Mouse (Mus musculus) ES-Bruce4 (cell line): ENCODE results near the gene Dennd2a.

Experiments
- CTCF ChIP-seq: IDR thresholded peaks from one replicate; pipeline ENCODE4 v1.8.1; 2011; ENCODE audit warnings: low read depth, low read length
- POLR2A ChIP-seq: IDR thresholded peaks from one replicate; pipeline ENCODE4 v1.8.1; 2011; ENCODE audit warnings: low read length; ENCODE audit not compliant: insufficient read depth

DNA sequence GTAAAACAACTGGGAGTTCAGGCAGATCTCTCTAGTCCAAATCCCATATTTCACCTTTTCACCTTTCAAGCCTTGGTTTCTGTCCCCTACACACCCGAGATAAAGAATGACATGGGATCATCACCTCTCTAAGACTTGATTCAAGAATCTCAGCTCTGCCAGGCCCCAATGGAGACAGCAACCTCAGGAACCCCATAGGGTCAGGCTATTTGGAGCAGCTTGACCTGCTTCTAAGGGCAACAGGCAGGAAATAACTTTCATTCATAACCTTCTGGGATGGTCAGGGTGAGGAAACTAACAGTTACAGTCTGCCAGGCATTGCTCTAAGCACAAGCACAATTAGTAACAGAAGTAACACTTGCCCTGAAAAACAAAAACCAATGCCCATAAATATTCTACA is 21.0 kb downstream of the Dennd2a start:
- TF ChIP-seq CTCF = no peak
- TF ChIP-seq POLR2A = no peak
